Mouse (Mus musculus) liver, embryonic 11.5 days (tissue): ENCODE data around the gene Noa1. TPM values are rescaled to one million over a fixed set of nuclear protein-coding genes. Genes with fewer than 3 reads are reported as not detected.
A peak's percentile ranks its signal among the peaks of the same experiment; 100 is the strongest.

Experiments used
- ATAC-seq: fragments of 200-750 bp; cut with Nextera tagmentation; replicated peaks from 2 replicates; pipeline ENCODE4 v1.8.0; 2017; ENCODE audit warnings: moderate number of reproducible peaks, mild to moderate bottlenecking, moderate TSS enrichment, moderate library complexity; ENCODE audit not compliant: low FRiP score
- DNase-seq: peaks from one replicate; pipeline ENCODE4 v3.0.0-alpha.2; 2017; ENCODE audit warnings: low spot score
- H3K27ac ChIP-seq: fragments of 300-500 bp; sonication (generic); 2 replicates; pipeline ENCODE4 v1.5.1; 2014; ENCODE audit warnings: mild to moderate bottlenecking, low read depth, low read length, control low read depth
- H3K27me3 ChIP-seq: fragments of 300-500 bp; sonication (generic); replicated peaks from 2 replicates; pipeline ENCODE4 v1.6.1; 2014; ENCODE audit warnings: low read length, mixed read lengths; ENCODE audit not compliant: control insufficient read depth, insufficient read depth
- H3K36me3 ChIP-seq: fragments of 300-500 bp; sonication (generic); 2 replicates; pipeline ENCODE4 v1.6.1; 2014; ENCODE audit warnings: mild to moderate bottlenecking, low read length, moderate library complexity, mixed read lengths; ENCODE audit not compliant: control insufficient read depth, insufficient read depth
- H3K4me1 ChIP-seq: fragments of 300-500 bp; sonication (generic); replicated peaks from 2 replicates; pipeline ENCODE4 v1.6.1; 2014; ENCODE audit warnings: low read length, mixed read lengths; ENCODE audit not compliant: control insufficient read depth, insufficient read depth
- H3K4me2 ChIP-seq: fragments of 300-500 bp; sonication (generic); 2 replicates; pipeline ENCODE4 v1.6.1; 2014; ENCODE audit warnings: mild to moderate bottlenecking, control low read depth, moderate library complexity
- H3K4me3 ChIP-seq: fragments of 300-500 bp; sonication (generic); 2 replicates; pipeline ENCODE4 v1.5.1; 2014; ENCODE audit warnings: low read depth, low read length, control low read depth
- H3K9ac ChIP-seq: fragments of 300-500 bp; sonication (generic); 2 replicates; pipeline ENCODE4 v1.6.1; 2014; ENCODE audit warnings: low read depth, low read length, control low read depth
- H3K9me3 ChIP-seq: fragments of 300-500 bp; sonication (generic); 2 replicates; pipeline ENCODE4 v1.6.1; 2016; ENCODE audit warnings: low read length, inconsistent platforms, mixed read lengths; ENCODE audit not compliant: control insufficient read depth
- WGBS: fragments of 180-500 bp; shearing (Covaris S2); extraction: QIAGEN DNeasy Blood & Tissue Kit; methylation state at CpG from one replicate; pipeline ENCODE4 v1.1.7; 2014; 5-methylcytosine and 5-hydroxymethylcytosine counted together
- polyA plus RNA-seq: library from polyadenylated mRNA; unstranded; fragments of >200 nt; fragmentation: Nextera tagmentation; extraction: Ambion mirVana; gene quantifications from 2 replicates; pipeline ENCODE4 v1.2.1, GENCODE M21; 2014

Noa1 gene
- polyA plus RNA-seq, 1 experiment from 2014 or later: 57.7 TPM

DNA sequence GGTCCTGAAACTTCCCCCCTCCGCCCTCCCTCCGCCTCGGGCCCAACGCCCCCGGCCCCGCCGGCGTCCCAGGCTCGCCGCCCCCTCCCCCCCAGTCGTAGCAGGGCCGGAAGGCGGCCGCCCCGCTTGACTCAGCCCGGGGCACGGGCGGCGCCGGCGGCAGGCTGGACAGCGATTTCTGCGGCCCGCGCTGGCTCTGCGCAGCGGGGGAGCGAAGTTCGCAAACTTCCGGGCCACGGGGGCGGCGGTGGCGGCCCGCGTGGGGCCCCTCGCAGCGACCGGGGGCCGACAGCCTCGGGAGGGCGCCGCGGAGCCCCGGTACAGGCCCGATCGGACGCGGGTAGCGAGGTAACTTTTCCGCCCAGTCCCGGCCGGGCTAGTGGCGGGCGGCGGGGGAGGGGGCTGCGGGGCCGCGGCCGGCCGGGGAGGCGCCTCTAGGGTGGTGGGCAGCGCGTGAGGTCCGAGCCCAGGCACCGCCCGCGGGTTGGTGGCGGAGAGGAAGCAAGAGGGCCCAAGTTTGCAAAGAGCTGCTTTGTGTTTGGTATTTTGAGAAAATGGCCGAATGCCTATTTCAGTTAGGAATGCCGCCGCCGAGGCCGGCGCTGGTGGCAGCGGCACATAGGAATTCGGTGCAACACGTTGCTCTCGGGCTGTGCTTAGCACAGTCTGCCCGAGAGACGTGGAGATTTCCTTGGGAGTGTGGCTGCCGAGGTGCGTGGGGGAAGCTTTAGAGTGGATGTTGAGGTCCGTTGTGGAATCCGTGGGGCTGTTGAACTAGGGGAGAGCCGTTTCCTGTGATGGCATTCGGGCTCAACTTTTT, 43.6 kb downstream of the Noa1 start:
- Histone ChIP-seq H3K4me1 (peaks cover 3% of the 10 kb centered on the region; the same call in 1 of the 2 replicates), H3K36me3 (peaks cover 28% of the 10 kb centered on the region), H3K9ac (peak overlapping the region; percentile 90), H3K27ac (peak overlapping the region; percentile 97), H3K4me2 (peak overlapping the region; percentile 78), H3K9me3 (no peaks in the 10 kb centered on the region), H3K4me3 (peak overlapping the region; percentile 89), H3K27me3 (no peaks in the 10 kb centered on the region)
- ATAC-seq (peak; percentile 60), DNase-seq (peak; percentile 76)
- WGBS: under 1% methylated on average over 70 of the region's 87 CpGs

DNA sequence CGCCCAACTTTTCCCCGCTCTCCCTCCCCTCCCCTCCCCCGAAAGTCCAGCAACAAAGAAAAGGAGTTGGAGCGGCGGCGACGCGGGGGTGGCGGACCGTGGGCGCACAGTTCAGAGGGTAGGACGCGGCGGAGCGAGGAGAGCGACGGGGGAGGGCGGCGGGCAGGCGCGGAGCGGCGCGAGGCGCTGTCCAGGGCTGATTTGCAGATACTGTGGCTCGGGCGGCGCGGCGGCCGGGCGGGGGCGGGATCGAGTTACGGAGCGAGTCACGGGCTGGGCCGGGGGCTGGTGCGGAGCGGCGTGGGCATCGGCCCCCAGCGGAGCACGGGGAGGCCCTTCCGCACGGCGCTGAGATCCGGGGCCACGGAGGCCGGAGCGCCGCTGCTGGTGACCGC, 44.2 kb downstream of the Noa1 start:
- Histone ChIP-seq H3K27me3 (no peaks in the 10 kb centered on the region), H3K4me2 (peak overlapping the region; percentile 78), H3K4me3 (peak overlapping the region; percentile 89), H3K27ac (peak overlapping the region; percentile 97), H3K9me3 (no peaks in the 10 kb centered on the region), H3K4me1 (peaks cover 3% of the 10 kb centered on the region; the same call in 1 of the 2 replicates), H3K9ac (peak overlapping the region; percentile 90), H3K36me3 (peaks cover 23% of the 10 kb centered on the region)
- ATAC-seq (peak; percentile 84), DNase-seq (no peak)
- WGBS: 2% methylated on average over 38 of the region's 53 CpGs

DNA sequence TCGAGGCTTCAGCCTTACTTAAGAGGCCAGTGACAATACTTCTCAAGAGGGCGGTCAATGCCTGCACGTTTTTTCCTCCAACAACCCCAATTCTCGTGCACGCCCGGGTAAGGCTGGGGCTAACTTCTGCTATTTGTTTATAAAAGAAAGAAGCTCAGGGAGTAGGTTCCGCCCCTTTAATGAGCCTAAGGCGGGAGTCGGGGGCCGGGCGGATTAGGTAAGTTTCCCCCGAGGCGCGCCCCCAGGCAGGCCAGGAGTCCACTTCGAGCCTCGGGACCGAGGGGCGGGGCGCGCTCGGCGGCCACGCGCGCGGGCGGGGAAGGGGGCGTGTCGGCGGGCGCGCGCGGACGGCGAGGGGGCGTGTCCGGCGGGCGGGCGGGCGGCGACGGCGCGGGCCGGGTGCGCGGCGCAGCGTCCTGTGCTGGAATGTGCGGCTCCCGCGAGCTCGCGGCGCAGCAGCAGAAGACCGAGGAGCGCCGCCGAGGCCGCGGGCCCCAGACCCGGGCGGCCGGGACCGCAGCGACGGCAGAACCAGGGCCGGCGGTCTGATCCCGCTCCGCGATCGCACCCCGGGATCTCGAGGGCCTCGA, 44.7 kb downstream of the Noa1 start, which contains the start of gene Rest:
Rest (plus strand) TSS at position 411 of the 590 bp plus-strand sequence.
- H3K4me1 ChIP-seq: peaks cover 3% of the 10 kb centered on the region; the same call in 1 of the 2 replicates
- peak; percentile 78 for ATAC-seq
- DNase-seq: peak; percentile 86
- no peaks in the 10 kb centered on the region for H3K9me3 ChIP-seq
- peaks cover 21% of the 10 kb centered on the region for H3K36me3 ChIP-seq
- H3K4me3 ChIP-seq: peak within 1 kb of the TSS; percentile 89
- H3K27me3 ChIP-seq: no peaks in the 10 kb centered on the region
- H3K27ac ChIP-seq: peak within 1 kb of the TSS; percentile 97
- under 1% methylated on average over 66 of the region's 78 CpGs for WGBS
- H3K4me2 ChIP-seq: peak within 1 kb of the TSS; percentile 78
- peak within 1 kb of the TSS; percentile 90 for H3K9ac ChIP-seq

DNA sequence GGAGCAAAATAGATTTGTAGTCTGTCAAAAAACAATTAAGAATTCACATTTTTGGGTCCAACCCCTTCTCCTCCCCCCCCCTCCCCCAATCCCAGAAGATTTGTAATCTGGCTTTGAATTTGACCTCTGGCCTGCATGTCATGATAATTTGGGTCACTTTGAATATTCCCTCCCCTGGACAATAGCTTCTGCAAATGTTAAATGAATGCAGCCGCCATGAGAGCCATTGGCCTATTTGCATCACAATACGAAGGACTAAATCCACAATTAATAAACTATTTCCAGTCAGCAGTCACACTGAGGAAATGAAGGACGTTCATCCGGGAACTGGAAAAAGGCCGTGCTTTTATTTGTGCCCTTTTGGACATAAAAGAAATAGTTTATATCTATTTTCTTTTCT, 47.8 kb downstream of the Noa1 start:
- Histone ChIP-seq H3K4me2 (no peak overlapping the region), H3K4me3 (no peak overlapping the region), H3K4me1 (no peaks in the 10 kb centered on the region; the same call in 1 of the 2 replicates), H3K9me3 (no peaks in the 10 kb centered on the region), H3K36me3 (no peaks in the 10 kb centered on the region), H3K9ac (no peak overlapping the region), H3K27me3 (no peaks in the 10 kb centered on the region), H3K27ac (no peak overlapping the region)
- DNase-seq (no peak), ATAC-seq (no peak)
- WGBS: 85% methylated on average over 5 of the region's 5 CpGs

DNA sequence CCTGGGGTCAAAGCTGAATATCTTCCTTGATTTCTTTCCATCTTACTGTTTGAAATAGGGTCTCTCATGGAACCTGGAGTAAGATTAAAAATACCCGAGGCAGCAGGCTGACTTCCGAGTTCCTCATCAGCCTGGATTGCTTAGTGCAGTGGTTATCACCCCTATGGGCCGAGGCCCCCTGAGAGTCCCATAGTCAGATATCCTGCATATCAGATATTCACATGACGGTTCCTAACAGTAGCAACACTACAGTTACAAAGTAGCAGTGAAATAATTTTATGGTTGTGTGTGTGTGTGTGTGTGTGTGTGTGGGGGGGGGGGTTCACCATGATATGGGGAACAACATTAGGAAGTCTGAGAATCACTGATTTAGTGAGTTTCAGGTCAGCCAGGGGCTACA, 48.7 kb downstream of the Noa1 start:
- Histone ChIP-seq H3K9me3 (no peaks in the 10 kb centered on the region), H3K27ac (no peak overlapping the region), H3K4me1 (no peaks in the 10 kb centered on the region; the same call in 1 of the 2 replicates), H3K4me3 (no peak overlapping the region), H3K36me3 (no peaks in the 10 kb centered on the region), H3K27me3 (no peaks in the 10 kb centered on the region), H3K4me2 (no peak overlapping the region), H3K9ac (no peak overlapping the region)
- WGBS: 52% methylated on average over 4 of the region's 4 CpGs
- ATAC-seq (no peak), DNase-seq (no peak)

DNA sequence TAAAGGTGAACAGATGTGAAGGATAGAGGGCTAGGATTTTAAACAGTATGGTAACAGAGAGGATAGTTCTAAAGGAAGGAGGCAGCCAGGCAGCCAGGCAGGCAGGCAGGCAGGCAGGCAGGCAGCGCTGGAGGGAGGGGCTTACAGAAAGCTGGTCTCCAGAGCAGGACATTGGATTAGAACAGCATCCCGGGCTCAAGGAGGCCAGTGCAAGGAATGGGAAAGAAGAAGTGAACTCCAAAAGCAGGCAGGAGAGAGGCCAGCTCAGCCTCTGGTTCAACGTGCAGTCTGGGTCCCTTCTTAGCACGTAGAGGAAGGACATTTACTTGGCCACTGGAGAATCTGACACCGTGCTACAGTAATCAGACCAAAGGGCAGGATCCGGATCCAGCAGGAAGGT, 49.7 kb downstream of the Noa1 start:
- H3K27me3 ChIP-seq: no peaks in the 10 kb centered on the region
- no peak overlapping the region for H3K9ac ChIP-seq
- H3K9me3 ChIP-seq: no peaks in the 10 kb centered on the region
- DNase-seq: no peak
- no peaks in the 10 kb centered on the region for H3K36me3 ChIP-seq
- ATAC-seq: no peak
- no peak overlapping the region for H3K27ac ChIP-seq
- 46% methylated on average over 6 of the region's 6 CpGs for WGBS
- H3K4me1 ChIP-seq: no peaks in the 10 kb centered on the region; the same call in 1 of the 2 replicates
- no peak overlapping the region for H3K4me2 ChIP-seq
- no peak overlapping the region for H3K4me3 ChIP-seq

DNA sequence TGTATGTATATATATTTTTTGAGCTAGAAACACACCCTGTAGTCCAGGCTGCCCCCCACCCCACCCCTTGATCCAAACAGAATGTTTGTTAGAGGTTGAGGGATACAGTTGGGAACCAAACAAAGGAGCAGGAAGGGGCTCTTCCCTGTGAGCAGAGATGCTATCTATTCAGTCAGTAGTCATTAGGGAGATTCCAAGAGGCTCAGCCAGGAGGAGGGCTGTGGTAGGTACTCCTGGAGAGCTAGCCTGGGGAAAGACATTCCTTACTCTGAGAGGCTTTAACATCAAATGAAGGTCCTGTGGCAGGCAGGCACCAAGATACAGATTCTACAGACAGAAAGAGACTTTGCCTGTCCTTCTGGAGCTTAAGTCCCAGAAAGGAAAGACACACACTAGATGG, 50.6 kb downstream of the Noa1 start:
- H3K4me1 ChIP-seq: no peaks in the 10 kb centered on the region
- no peaks in the 10 kb centered on the region for H3K27me3 ChIP-seq
- no peak overlapping the region for H3K9ac ChIP-seq
- no peaks in the 10 kb centered on the region for H3K36me3 ChIP-seq
- no peak for DNase-seq
- H3K9me3 ChIP-seq: no peaks in the 10 kb centered on the region
- H3K4me3 ChIP-seq: no peak overlapping the region
- no peak overlapping the region for H3K4me2 ChIP-seq
- ATAC-seq: no peak
- no peak overlapping the region for H3K27ac ChIP-seq

DNA sequence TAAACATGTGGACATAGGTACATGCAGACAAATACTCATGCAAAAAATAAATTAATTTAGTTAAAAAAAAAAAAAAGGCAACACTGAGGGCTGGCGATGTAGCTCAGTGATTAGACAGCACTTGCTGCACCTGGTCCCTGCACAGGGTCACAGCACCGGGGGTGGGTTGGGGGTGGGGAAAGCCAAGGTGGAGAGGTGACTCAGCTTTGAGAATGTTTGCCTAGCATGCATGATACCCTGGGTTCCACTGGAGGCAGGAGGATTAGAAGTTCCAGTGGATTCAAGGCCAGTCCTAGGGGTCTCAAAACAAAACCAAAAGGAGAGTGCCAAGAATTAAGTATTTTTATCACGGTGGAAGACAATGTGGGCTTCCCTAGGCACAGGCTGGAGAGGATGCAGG, 52.3 kb downstream of the Noa1 start:
- Histone ChIP-seq H3K36me3 (no peaks in the 10 kb centered on the region), H3K27me3 (no peaks in the 10 kb centered on the region), H3K4me1 (no peaks in the 10 kb centered on the region), H3K4me2 (no peak overlapping the region), H3K9ac (no peak overlapping the region), H3K27ac (no peak overlapping the region), H3K4me3 (no peak overlapping the region), H3K9me3 (no peaks in the 10 kb centered on the region)
- no peak for ATAC-seq
- 65% methylated on average over 3 of the region's 3 CpGs for WGBS
- DNase-seq: no peak
